Mouse (Mus musculus) small intestine, adult 2 months (tissue): ENCODE data around the gene Cela1.

Experiments
- CTCF ChIP-seq: fragments of 200-500 bp; IDR thresholded peaks from 2 replicates; pipeline ENCODE4 v1.5.1; 2012; ENCODE audit warnings: low read depth, mild to moderate bottlenecking, control low read depth, inconsistent platforms, low read length, moderate library complexity, mixed read lengths; ENCODE audit not compliant: insufficient replicate concordance, insufficient read length; ENCODE audit errors: extremely low read depth
- POLR2A ChIP-seq: fragments of 200-500 bp; IDR thresholded peaks from 2 replicates; pipeline ENCODE4 v1.6.1; 2012; ENCODE audit warnings: low read depth, mild to moderate bottlenecking, control low read depth, inconsistent platforms, low read length, moderate library complexity

DNA sequence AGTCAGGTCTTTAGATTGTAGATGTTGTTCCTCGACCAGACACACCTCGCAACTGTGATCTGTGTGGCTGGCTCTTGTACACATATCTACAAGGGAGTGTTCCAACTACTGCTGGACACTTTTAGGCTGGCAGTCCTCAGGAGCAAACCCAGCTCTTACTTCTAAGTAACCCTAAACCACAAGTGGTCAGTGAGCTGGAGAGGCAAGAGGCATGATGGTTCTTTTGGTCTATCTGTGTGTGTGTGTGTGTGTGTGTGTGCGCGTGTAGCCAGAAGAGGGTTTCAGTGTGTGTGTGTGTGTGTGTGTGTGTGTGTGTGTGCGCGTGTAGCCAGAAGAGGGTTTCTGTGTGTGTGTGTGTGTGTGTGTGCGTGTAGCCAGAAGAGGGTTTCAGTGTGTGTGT lies 45.3 kb downstream of the Cela1 start:
- TF ChIP-seq POLR2A, result no peak
- no peak for TF ChIP-seq CTCF
